Mouse (Mus musculus): ENCODE results near the gene Crip2. TPM values are rescaled to one million over a fixed set of nuclear protein-coding genes. Genes with fewer than 3 reads are reported as not detected.
A peak's percentile ranks its signal among the peaks of the same experiment; 100 is the strongest.

Crip2 gene
- polyA plus RNA-seq, 1 experiment from 2014 or later, result 53.5 TPM

GRCm38 (mm10) chr12:113133861-113134403 lies 6.1 kb upstream of the Crip2 start:
- H3K9ac ChIP-seq, result no peak overlapping the region
- no peaks in the 10 kb centered on the region for H3K9me3 ChIP-seq (replicated peaks)
- peaks cover 9% of the 10 kb centered on the region for H3K4me1 ChIP-seq
- 73% methylated on average over 5 of the region's 5 CpGs for WGBS (ENCODE audit: insufficient replicate concordance)
- no peak overlapping the region for H3K4me2 ChIP-seq
- H3K27ac ChIP-seq, result no peak overlapping the region
- peaks cover 100% of the 10 kb centered on the region for H3K36me3 ChIP-seq
- no peak for ATAC-seq
- H3K4me3 ChIP-seq, result no peak overlapping the region
- no peaks in the 10 kb centered on the region; the same call in 1 of the 2 replicates for H3K27me3 ChIP-seq (replicated peaks)

GRCm38 (mm10) chr12:113134502-113134901 lies 5.5 kb upstream of the Crip2 start:
- no peak overlapping the region for H3K9ac ChIP-seq
- no peaks in the 10 kb centered on the region; the same call in 1 of the 2 replicates for H3K27me3 ChIP-seq (replicated peaks)
- no peak overlapping the region for H3K4me2 ChIP-seq
- H3K27ac ChIP-seq, result no peak overlapping the region
- no peak overlapping the region for H3K4me3 ChIP-seq
- peaks cover 14% of the 10 kb centered on the region for H3K4me1 ChIP-seq
- peaks cover 94% of the 10 kb centered on the region for H3K36me3 ChIP-seq
- no peaks in the 10 kb centered on the region for H3K9me3 ChIP-seq (replicated peaks)
- 79% methylated on average over 4 of the region's 4 CpGs for WGBS (ENCODE audit: insufficient replicate concordance)
- no peak for ATAC-seq

- Histone ChIP-seq H3K36me3 (peaks cover 85% of the 10 kb centered on the region), H3K9me3 (replicated peaks) (no peaks in the 10 kb centered on the region), H3K4me3 (no peak overlapping the region), H3K27ac (no peak overlapping the region), H3K27me3 (replicated peaks) (peaks cover 6% of the 10 kb centered on the region; the same call in 1 of the 2 replicates), H3K9ac (no peak overlapping the region), H3K4me2 (no peak overlapping the region), H3K4me1 (peaks cover 23% of the 10 kb centered on the region)
- WGBS (ENCODE audit: insufficient replicate concordance), result 83% methylated on average over 7 of the region's 7 CpGs
- ATAC-seq, result no peak
Measured at GRCm38 (mm10) chr12:113135401-113135800, 4.6 kb upstream of the Crip2 start.

- no peak overlapping the region for H3K4me2 ChIP-seq
- H3K36me3 ChIP-seq, result peaks cover 74% of the 10 kb centered on the region
- H3K27me3 ChIP-seq (replicated peaks), result peaks cover 17% of the 10 kb centered on the region
- no peak for ATAC-seq
- no peaks in the 10 kb centered on the region for H3K9me3 ChIP-seq (replicated peaks)
- H3K4me3 ChIP-seq, result no peak overlapping the region
- H3K27ac ChIP-seq, result no peak overlapping the region
- peaks cover 34% of the 10 kb centered on the region for H3K4me1 ChIP-seq
- H3K9ac ChIP-seq, result no peak overlapping the region
- 83% methylated on average over 17 of the region's 17 CpGs for WGBS (ENCODE audit: insufficient replicate concordance)
Measured at GRCm38 (mm10) chr12:113136492-113137020, 3.5 kb upstream of the Crip2 start.

GRCm38 (mm10) chr12:113137260-113138213 lies 2.5 kb upstream of the Crip2 start:
- H3K27ac ChIP-seq, result no peak overlapping the region
- H3K36me3 ChIP-seq, result peaks cover 64% of the 10 kb centered on the region
- no peak for ATAC-seq
- H3K27me3 ChIP-seq (replicated peaks), result peaks cover 27% of the 10 kb centered on the region
- H3K9me3 ChIP-seq (replicated peaks), result no peaks in the 10 kb centered on the region
- WGBS (ENCODE audit: insufficient replicate concordance), result 72% methylated on average over 18 of the region's 18 CpGs
- H3K9ac ChIP-seq, result no peak overlapping the region
- peaks cover 40% of the 10 kb centered on the region for H3K4me1 ChIP-seq
- H3K4me3 ChIP-seq, result no peak overlapping the region
- no peak overlapping the region for H3K4me2 ChIP-seq

- H3K27ac ChIP-seq, result no peak overlapping the region
- peaks cover 35% of the 10 kb centered on the region for H3K27me3 ChIP-seq (replicated peaks)
- WGBS (ENCODE audit: insufficient replicate concordance), result 65% methylated on average over 6 of the region's 6 CpGs
- H3K9me3 ChIP-seq (replicated peaks), result no peaks in the 10 kb centered on the region
- H3K4me3 ChIP-seq, result no peak overlapping the region
- H3K4me1 ChIP-seq, result peaks cover 45% of the 10 kb centered on the region
- ATAC-seq, result no peak
- peaks cover 56% of the 10 kb centered on the region for H3K36me3 ChIP-seq
- no peak overlapping the region for H3K9ac ChIP-seq
- H3K4me2 ChIP-seq, result no peak overlapping the region
Measured at GRCm38 (mm10) chr12:113138291-113138690, 1.7 kb upstream of the Crip2 start.

- Histone ChIP-seq H3K4me2 (peak overlapping the region; percentile 92), H3K4me1 (peaks cover 53% of the 10 kb centered on the region), H3K27me3 (replicated peaks) (peaks cover 44% of the 10 kb centered on the region), H3K4me3 (peak overlapping the region; percentile 60), H3K9ac (peak overlapping the region; percentile 69), H3K36me3 (peaks cover 47% of the 10 kb centered on the region), H3K27ac (peak overlapping the region; percentile 15; the same call in 1 of the 2 replicates), H3K9me3 (replicated peaks) (no peaks in the 10 kb centered on the region)
- 56% methylated on average over 11 of the region's 11 CpGs for WGBS (ENCODE audit: insufficient replicate concordance)
- ATAC-seq, result no peak
Measured at GRCm38 (mm10) chr12:113138901-113139864, 853 bp upstream of the Crip2 start.

GRCm38 (mm10) chr12:113140616-113141411 lies 778 bp downstream of the Crip2 start:
- H3K9me3 ChIP-seq (replicated peaks), result no peaks in the 10 kb centered on the region
- H3K4me1 ChIP-seq, result peaks cover 57% of the 10 kb centered on the region
- peak; percentile 65 for ATAC-seq
- H3K36me3 ChIP-seq, result peaks cover 31% of the 10 kb centered on the region
- peak overlapping the region; percentile 69 for H3K9ac ChIP-seq
- H3K27me3 ChIP-seq (replicated peaks), result peaks cover 45% of the 10 kb centered on the region
- H3K4me3 ChIP-seq, result peak overlapping the region; percentile 60
- H3K4me2 ChIP-seq, result peak overlapping the region; percentile 92
- 2% methylated on average over 49 of the region's 49 CpGs for WGBS (ENCODE audit: insufficient replicate concordance)
- H3K27ac ChIP-seq, result peak overlapping the region; percentile 64

GRCm38 (mm10) chr12:113141531-113141973 lies 1.5 kb downstream of the Crip2 start:
- Histone ChIP-seq H3K27me3 (replicated peaks) (peaks cover 50% of the 10 kb centered on the region), H3K4me2 (peak overlapping the region; percentile 92), H3K4me3 (peak overlapping the region; percentile 60), H3K9me3 (replicated peaks) (no peaks in the 10 kb centered on the region), H3K36me3 (peaks cover 24% of the 10 kb centered on the region), H3K9ac (peak overlapping the region; percentile 69), H3K4me1 (peaks cover 65% of the 10 kb centered on the region), H3K27ac (peak overlapping the region; percentile 64)
- ATAC-seq, result no peak
- 30% methylated on average over 8 of the region's 8 CpGs for whole genome bisulfite sequencing (ENCODE audit: insufficient replicate concordance)

- Histone ChIP-seq H3K4me1 (peaks cover 71% of the 10 kb centered on the region), H3K4me3 (peak overlapping the region; percentile 60), H3K9me3 (replicated peaks) (no peaks in the 10 kb centered on the region), H3K27ac (peak overlapping the region; percentile 64), H3K4me2 (peak overlapping the region; percentile 92), H3K36me3 (peaks cover 16% of the 10 kb centered on the region), H3K27me3 (replicated peaks) (peaks cover 57% of the 10 kb centered on the region), H3K9ac (peak overlapping the region; percentile 18; the same call in 1 of the 2 replicates)
- 20% methylated on average over 15 of the region's 15 CpGs for WGBS (ENCODE audit: insufficient replicate concordance)
- ATAC-seq, result no peak
Measured at GRCm38 (mm10) chr12:113142021-113142975, 2.3 kb downstream of the Crip2 start.
